Mouse (Mus musculus): ENCODE measurements around the gene Tagln. TPM values are rescaled to one million over a fixed set of nuclear protein-coding genes. Genes with fewer than 3 reads are reported as not detected.
A peak's percentile ranks its signal among the peaks of the same experiment; 100 is the strongest.

Gene Tagln
- polyA plus RNA-seq, 1 experiment from 2014 or later, result 5.6 TPM

GRCm38 (mm10) chr9:45961855-45962254, 26.0 kb upstream of the Tagln start:
- no peaks in the 10 kb centered on the region for H3K9me3 ChIP-seq (ENCODE audit: control insufficient read depth, low read length)
- peaks cover 5% of the 10 kb centered on the region for H3K4me1 ChIP-seq (replicated peaks; ENCODE audit: control insufficient read depth, insufficient read depth, low read length)
- 87% methylated on average over 2 of the region's 2 CpGs for WGBS
- no peak overlapping the region for H3K4me3 ChIP-seq (replicated peaks; ENCODE audit: low read length)
- H3K27me3 ChIP-seq (replicated peaks; ENCODE audit: control insufficient read depth, insufficient read depth, low read length), result no peaks in the 10 kb centered on the region
- no peak overlapping the region for H3K27ac ChIP-seq (ENCODE audit: low read length)
- ATAC-seq, result no peak
- peaks cover 26% of the 10 kb centered on the region; the same call in 1 of the 2 replicates for H3K36me3 ChIP-seq (ENCODE audit: control insufficient read depth, insufficient read depth)
- no peak overlapping the region for H3K4me2 ChIP-seq (ENCODE audit: low read length)
- no peak overlapping the region for H3K9ac ChIP-seq (replicated peaks; ENCODE audit: low read depth, low read length)

- Histone ChIP-seq H3K9me3 (ENCODE audit: control insufficient read depth, low read length) (no peaks in the 10 kb centered on the region), H3K36me3 (ENCODE audit: control insufficient read depth, insufficient read depth) (peaks cover 18% of the 10 kb centered on the region; the same call in 1 of the 2 replicates), H3K4me1 (replicated peaks; ENCODE audit: control insufficient read depth, insufficient read depth, low read length) (peaks cover 11% of the 10 kb centered on the region), H3K4me3 (replicated peaks; ENCODE audit: low read length) (no peak overlapping the region), H3K27ac (ENCODE audit: low read length) (no peak overlapping the region), H3K27me3 (replicated peaks; ENCODE audit: control insufficient read depth, insufficient read depth, low read length) (no peaks in the 10 kb centered on the region), H3K4me2 (ENCODE audit: low read length) (no peak overlapping the region), H3K9ac (replicated peaks; ENCODE audit: low read depth, low read length) (no peak overlapping the region)
- WGBS, result 87% methylated on average over 7 of the region's 7 CpGs
- ATAC-seq, result no peak
Observed at GRCm38 (mm10) chr9:45959661-45960060, 23.8 kb upstream of the Tagln start.

GRCm38 (mm10) chr9:45958851-45959250, 23.0 kb upstream of the Tagln start:
- no peak overlapping the region for H3K27ac ChIP-seq (ENCODE audit: low read length)
- peaks cover 12% of the 10 kb centered on the region; the same call in 1 of the 2 replicates for H3K36me3 ChIP-seq (ENCODE audit: control insufficient read depth, insufficient read depth)
- no peak overlapping the region for H3K4me2 ChIP-seq (ENCODE audit: low read length)
- H3K4me3 ChIP-seq (replicated peaks; ENCODE audit: low read length), result no peak overlapping the region
- H3K9me3 ChIP-seq (ENCODE audit: control insufficient read depth, low read length), result no peaks in the 10 kb centered on the region
- H3K9ac ChIP-seq (replicated peaks; ENCODE audit: low read depth, low read length), result no peak overlapping the region
- H3K27me3 ChIP-seq (replicated peaks; ENCODE audit: control insufficient read depth, insufficient read depth, low read length), result no peaks in the 10 kb centered on the region
- ATAC-seq, result no peak
- H3K4me1 ChIP-seq (replicated peaks; ENCODE audit: control insufficient read depth, insufficient read depth, low read length), result peaks cover 16% of the 10 kb centered on the region
- 34% methylated on average over 4 of the region's 4 CpGs for WGBS

- Histone ChIP-seq H3K4me2 (ENCODE audit: low read length) (no peak overlapping the region), H3K4me1 (replicated peaks; ENCODE audit: control insufficient read depth, insufficient read depth, low read length) (peaks cover 23% of the 10 kb centered on the region), H3K27ac (ENCODE audit: low read length) (no peak overlapping the region; the same call in 1 of the 2 replicates), H3K36me3 (ENCODE audit: control insufficient read depth, insufficient read depth) (peaks cover 5% of the 10 kb centered on the region; the same call in 1 of the 2 replicates), H3K9ac (replicated peaks; ENCODE audit: low read depth, low read length) (no peak overlapping the region), H3K9me3 (ENCODE audit: control insufficient read depth, low read length) (no peaks in the 10 kb centered on the region), H3K27me3 (replicated peaks; ENCODE audit: control insufficient read depth, insufficient read depth, low read length) (no peaks in the 10 kb centered on the region), H3K4me3 (replicated peaks; ENCODE audit: low read length) (no peak overlapping the region)
- ATAC-seq, result no peak
- 42% methylated on average over 7 of the region's 7 CpGs for WGBS
Observed at GRCm38 (mm10) chr9:45958023-45958670, 22.3 kb upstream of the Tagln start.

GRCm38 (mm10) chr9:45955107-45955963, 19.5 kb upstream of the Tagln start, which contains the start of gene Sidt2:
Gene Sidt2 (minus strand): TSS chr9:45955258.
- H3K4me1 ChIP-seq (replicated peaks; ENCODE audit: control insufficient read depth, insufficient read depth, low read length), result peaks cover 25% of the 10 kb centered on the region

GRCm38 (mm10) chr9:45954294-45955106, 18.6 kb upstream of the Tagln start:
- H3K36me3 ChIP-seq (ENCODE audit: control insufficient read depth, insufficient read depth), result 0 out of 2 replicates have a peak, but pooled peaks cover 2% of the 10 kb centered on the region
- H3K27ac ChIP-seq (ENCODE audit: low read length), result peak overlapping the region; percentile 62
- no peaks in the 10 kb centered on the region for H3K27me3 ChIP-seq (replicated peaks; ENCODE audit: control insufficient read depth, insufficient read depth, low read length)
- peak; percentile 23; the same call in 1 of the 2 replicates for ATAC-seq
- under 1% methylated on average over 62 of the region's 63 CpGs for WGBS
- peak overlapping the region; percentile 87 for H3K9ac ChIP-seq (replicated peaks; ENCODE audit: low read depth, low read length)
- H3K4me2 ChIP-seq (ENCODE audit: low read length), result peak overlapping the region; percentile 79
- peak overlapping the region; percentile 87 for H3K4me3 ChIP-seq (replicated peaks; ENCODE audit: low read length)
- H3K4me1 ChIP-seq (replicated peaks; ENCODE audit: control insufficient read depth, insufficient read depth, low read length), result peaks cover 25% of the 10 kb centered on the region
- no peaks in the 10 kb centered on the region for H3K9me3 ChIP-seq (ENCODE audit: control insufficient read depth, low read length)

More at GRCm38 (mm10) chr9:45955107-45955963, 19.5 kb upstream of the Tagln start, which contains the start of gene Sidt2:
- Histone ChIP-seq H3K36me3 (ENCODE audit: control insufficient read depth, insufficient read depth) (no peaks in the 10 kb centered on the region), H3K27me3 (replicated peaks; ENCODE audit: control insufficient read depth, insufficient read depth, low read length) (no peaks in the 10 kb centered on the region), H3K9me3 (ENCODE audit: control insufficient read depth, low read length) (no peaks in the 10 kb centered on the region), H3K27ac (ENCODE audit: low read length) (peak within 1 kb of the TSS; percentile 62), H3K9ac (replicated peaks; ENCODE audit: low read depth, low read length) (peak within 1 kb of the TSS; percentile 87), H3K4me2 (ENCODE audit: low read length) (peak within 1 kb of the TSS; percentile 79), H3K4me3 (replicated peaks; ENCODE audit: low read length) (peak within 1 kb of the TSS; percentile 87)
- peak; percentile 99 for ATAC-seq
- under 1% methylated on average over 42 of the region's 48 CpGs for WGBS

- Histone ChIP-seq H3K9me3 (ENCODE audit: control insufficient read depth, low read length) (no peaks in the 10 kb centered on the region), H3K4me1 (replicated peaks; ENCODE audit: control insufficient read depth, insufficient read depth, low read length) (peaks cover 25% of the 10 kb centered on the region), H3K9ac (replicated peaks; ENCODE audit: low read depth, low read length) (peak overlapping the region; percentile 87; the same call in 1 of the 2 replicates), H3K36me3 (ENCODE audit: control insufficient read depth, insufficient read depth) (peaks cover 7% of the 10 kb centered on the region; the same call in 1 of the 2 replicates), H3K4me3 (replicated peaks; ENCODE audit: low read length) (peak overlapping the region; percentile 87), H3K4me2 (ENCODE audit: low read length) (peak overlapping the region; percentile 79), H3K27ac (ENCODE audit: low read length) (no peak overlapping the region), H3K27me3 (replicated peaks; ENCODE audit: control insufficient read depth, insufficient read depth, low read length) (no peaks in the 10 kb centered on the region)
- 63% methylated on average over 13 of the region's 13 CpGs for WGBS
- no peak for ATAC-seq
Observed at GRCm38 (mm10) chr9:45953511-45954293, 17.8 kb upstream of the Tagln start.

GRCm38 (mm10) chr9:45952890-45953289, 17.0 kb upstream of the Tagln start:
- Histone ChIP-seq H3K4me2 (ENCODE audit: low read length) (no peak overlapping the region), H3K9me3 (ENCODE audit: control insufficient read depth, low read length) (no peaks in the 10 kb centered on the region), H3K36me3 (ENCODE audit: control insufficient read depth, insufficient read depth) (peaks cover 7% of the 10 kb centered on the region; the same call in 1 of the 2 replicates), H3K9ac (replicated peaks; ENCODE audit: low read depth, low read length) (0 out of 2 replicates have a peak overlapping the region, but pooled peaks have one; percentile 10), H3K27ac (ENCODE audit: low read length) (no peak overlapping the region), H3K4me3 (replicated peaks; ENCODE audit: low read length) (no peak overlapping the region), H3K27me3 (replicated peaks; ENCODE audit: control insufficient read depth, insufficient read depth, low read length) (no peaks in the 10 kb centered on the region), H3K4me1 (replicated peaks; ENCODE audit: control insufficient read depth, insufficient read depth, low read length) (peaks cover 20% of the 10 kb centered on the region)
- no peak for ATAC-seq
- WGBS, result 76% methylated on average over 7 of the region's 7 CpGs

Measured in forebrain, embryonic 16.5 days (tissue).